Mouse (Mus musculus) bone marrow macrophage, adult 2 months (primary cell): ENCODE data around the gene Slc9a3r2. TPM values are rescaled to one million over a fixed set of nuclear protein-coding genes. Genes with fewer than 3 reads are reported as not detected.
"Not testable (repeated sequence)": the region's sequence is repeated elsewhere in the genome, so short reads cannot be mapped to it uniquely, and the experiment has no call there.

Experiments
- H3K27ac ChIP-seq: 2 replicates; pipeline ENCODE4 v1.5.1; 2012; ENCODE audit warnings: low read depth, low read length; ENCODE audit not compliant: insufficient read depth
- H3K4me1 ChIP-seq: 2 replicates; pipeline ENCODE4 v1.6.1; 2012; ENCODE audit warnings: low read length; ENCODE audit not compliant: control insufficient read depth, insufficient read depth
- H3K4me3 ChIP-seq: 2 replicates; pipeline ENCODE4 v1.5.1; 2012; ENCODE audit warnings: mild to moderate bottlenecking, low read length, moderate library complexity; ENCODE audit not compliant: insufficient read depth
- CTCF ChIP-seq: IDR thresholded peaks from 2 replicates; pipeline ENCODE4 v1.5.1; 2012; ENCODE audit warnings: low read depth, mild to moderate bottlenecking, low read length, moderate library complexity
- POLR2A ChIP-seq: IDR thresholded peaks from 2 replicates; pipeline ENCODE4 v1.6.1; 2012; ENCODE audit warnings: mild to moderate bottlenecking, low read depth, low read length, borderline replicate concordance
- polyA plus RNA-seq: library from polyadenylated mRNA; stranded (reverse); fragments of >200 nt; gene quantifications from 2 replicates; pipeline ENCODE4 v1.2.4, GENCODE M21; 2012; ENCODE audit not compliant: missing spikeins, insufficient read depth, insufficient read length

Gene Slc9a3r2
- polyA plus RNA-seq, 1 experiment, result 0.98 TPM

GRCm38 (mm10) chr17:24667416-24667815 lies 17.3 kb upstream of the Slc9a3r2 start:
- peaks cover 19% of the 10 kb centered on the region for H3K4me1 ChIP-seq
- TF ChIP-seq POLR2A, result no peak
- TF ChIP-seq CTCF, result peak; percentile 64
- no peak overlapping the region for H3K4me3 ChIP-seq
- no peak overlapping the region for H3K27ac ChIP-seq

GRCm38 (mm10) chr17:24667011-24667410 lies 16.9 kb upstream of the Slc9a3r2 start:
- not testable (repeated sequence) for H3K27ac ChIP-seq, H3K4me3 ChIP-seq

GRCm38 (mm10) chr17:24658017-24658758 lies 8.1 kb upstream of the Slc9a3r2 start, which contains the start of gene Npw:
Gene Npw, minus strand, starts transcription at chr17:24658457.
- TF ChIP-seq POLR2A, result no peak
- no peak for TF ChIP-seq CTCF
- Histone ChIP-seq H3K27ac (no peak within 1 kb of the TSS), H3K4me3 (peak within 1 kb of the TSS; percentile 42), H3K4me1 (no peaks in the 10 kb centered on the region)

More at GRCm38 (mm10) chr17:24667011-24667410, 16.9 kb upstream of the Slc9a3r2 start:
- peaks cover 17% of the 10 kb centered on the region for H3K4me1 ChIP-seq

- TF ChIP-seq CTCF, result no peak
- no peak for TF ChIP-seq POLR2A
- H3K27ac ChIP-seq, result no peak overlapping the region
- H3K4me3 ChIP-seq, result no peak overlapping the region
- peaks cover 4% of the 10 kb centered on the region; the same call in 1 of the 2 replicates for H3K4me1 ChIP-seq
Measured at GRCm38 (mm10) chr17:24654969-24655368, 4.8 kb upstream of the Slc9a3r2 start.

GRCm38 (mm10) chr17:24653967-24654710 lies 4.0 kb upstream of the Slc9a3r2 start:
- no peak for TF ChIP-seq POLR2A
- TF ChIP-seq CTCF, result peak; percentile 87
- peak overlapping the region; percentile 36 for H3K4me3 ChIP-seq
- H3K27ac ChIP-seq, result no peak overlapping the region
- H3K4me1 ChIP-seq, result peaks cover 8% of the 10 kb centered on the region

- no peak for TF ChIP-seq POLR2A
- no peak for TF ChIP-seq CTCF
- Histone ChIP-seq H3K4me3 (no peak overlapping the region), H3K27ac (no peak overlapping the region), H3K4me1 (peaks cover 8% of the 10 kb centered on the region)
Measured at GRCm38 (mm10) chr17:24651835-24652234, 1.7 kb upstream of the Slc9a3r2 start.

GRCm38 (mm10) chr17:24650766-24651165 lies 639 bp upstream of the Slc9a3r2 start:
- Histone ChIP-seq H3K4me3 (no peak overlapping the region), H3K4me1 (peaks cover 8% of the 10 kb centered on the region), H3K27ac (no peak overlapping the region)
- TF ChIP-seq CTCF, result no peak
- no peak for TF ChIP-seq POLR2A

GRCm38 (mm10) chr17:24649581-24650069 lies 502 bp downstream of the Slc9a3r2 start:
- TF ChIP-seq CTCF (no peak), POLR2A (no peak)
- Histone ChIP-seq H3K4me1 (peaks cover 8% of the 10 kb centered on the region), H3K4me3 (peak overlapping the region; percentile 56), H3K27ac (no peak overlapping the region)

- peaks cover 8% of the 10 kb centered on the region for H3K4me1 ChIP-seq
- TF ChIP-seq CTCF, result no peak
- TF ChIP-seq POLR2A, result no peak
- no peak overlapping the region for H3K27ac ChIP-seq
- H3K4me3 ChIP-seq, result no peak overlapping the region
Measured at GRCm38 (mm10) chr17:24648731-24649377, 1.3 kb downstream of the Slc9a3r2 start.
